Mouse (Mus musculus) lung, adult 2 months (tissue): Measurements from ENCODE around the gene Tnrc6b. TPM values are rescaled to one million over a fixed set of nuclear protein-coding genes. Genes with fewer than 3 reads are reported as not detected.

Experiments
- DNase-seq: peaks from one replicate; pipeline ENCODE4 v3.0.0; 2022
- H3K4me1 ChIP-seq: fragments of 200-500 bp; 2 replicates; pipeline ENCODE4 v1.6.1; 2011; ENCODE audit warnings: low read length; ENCODE audit not compliant: control insufficient read depth, insufficient read depth
- H3K4me3 ChIP-seq: fragments of 200-500 bp; replicated peaks from 2 replicates; pipeline ENCODE3; 2011; ENCODE audit warnings: low read depth, mild to moderate bottlenecking, control low read depth, low read length; ENCODE audit errors: extremely low read depth
- CTCF ChIP-seq: fragments of 200-500 bp; IDR thresholded peaks from 2 replicates; pipeline ENCODE4 v1.5.1; 2011; ENCODE audit warnings: mild to moderate bottlenecking, low read length, control low read depth; ENCODE audit not compliant: insufficient read depth
- POLR2A ChIP-seq: fragments of 200-500 bp; IDR thresholded peaks from 2 replicates; pipeline ENCODE4 v1.6.1; 2011; ENCODE audit warnings: low read depth, mild to moderate bottlenecking, control low read depth, low read length, borderline replicate concordance; ENCODE audit errors: extremely low read depth
- WGBS: fragments of 180-500 bp; shearing (Covaris S2); methylation state at CpG from one replicate; pipeline ENCODE4 v1.1.7; 2018; 5-methylcytosine and 5-hydroxymethylcytosine counted together
- polyA plus RNA-seq: library from polyadenylated mRNA; depleted of rRNA; stranded (reverse); fragments of >200 nt; gene quantifications from 2 replicates; pipeline ENCODE4 v1.2.3, GENCODE M21; 2012

The Tnrc6b gene
- polyA plus RNA-seq, 1 experiment = 16.6 TPM

GRCm38 (mm10) chr15:80934841-80935240, 223.7 kb downstream of the Tnrc6b start:
- DNase-seq = no peak
- H3K4me3 ChIP-seq = no peak overlapping the region
- WGBS = 87% methylated on average over 5 of the region's 5 CpGs
- TF ChIP-seq CTCF (no peak), POLR2A (no peak)
- H3K4me1 ChIP-seq = no peaks in the 10 kb centered on the region

GRCm38 (mm10) chr15:80936686-80937085, 225.6 kb downstream of the Tnrc6b start:
- DNase-seq = no peak
- no peak overlapping the region for H3K4me3 ChIP-seq
- no peaks in the 10 kb centered on the region for H3K4me1 ChIP-seq
- TF ChIP-seq CTCF (no peak), POLR2A (no peak)
- 67% methylated on average over 3 of the region's 3 CpGs for WGBS

GRCm38 (mm10) chr15:80938615-80939014, 227.5 kb downstream of the Tnrc6b start:
- TF ChIP-seq CTCF = no peak
- TF ChIP-seq POLR2A = no peak
- WGBS = 64% methylated on average over 4 of the region's 4 CpGs
- no peak overlapping the region for H3K4me3 ChIP-seq

GRCm38 (mm10) chr15:80939401-80939800, 228.3 kb downstream of the Tnrc6b start:
- DNase-seq = no peak
- TF ChIP-seq CTCF (no peak), POLR2A (no peak)
- WGBS = 77% methylated on average over 5 of the region's 5 CpGs

More at GRCm38 (mm10) chr15:80938615-80939014, 227.5 kb downstream of the Tnrc6b start:
- no peaks in the 10 kb centered on the region for H3K4me1 ChIP-seq
- DNase-seq = no peak

GRCm38 (mm10) chr15:80941468-80942040, 230.4 kb downstream of the Tnrc6b start:
- Histone ChIP-seq H3K4me1 (no peaks in the 10 kb centered on the region), H3K4me3 (no peak overlapping the region)
- TF ChIP-seq CTCF = no peak
- TF ChIP-seq POLR2A = no peak
- DNase-seq = no peak
- WGBS = 77% methylated on average over 6 of the region's 6 CpGs

More at GRCm38 (mm10) chr15:80939401-80939800, 228.3 kb downstream of the Tnrc6b start:
- H3K4me3 ChIP-seq = no peak overlapping the region
- no peaks in the 10 kb centered on the region for H3K4me1 ChIP-seq

- WGBS = 46% methylated on average over 3 of the region's 3 CpGs
- no peak for TF ChIP-seq POLR2A
- TF ChIP-seq CTCF = peak; percentile 71
- peaks cover 7% of the 10 kb centered on the region for H3K4me1 ChIP-seq
- no peak overlapping the region for H3K4me3 ChIP-seq
- no peak for DNase-seq
Measured at GRCm38 (mm10) chr15:80945851-80946250, 234.7 kb downstream of the Tnrc6b start.

- under 1% methylated on average over 63 of the region's 63 CpGs for WGBS
- peaks cover 7% of the 10 kb centered on the region for H3K4me1 ChIP-seq
- TF ChIP-seq POLR2A (peak; percentile 70; the same call in 1 of the 2 replicates), CTCF (peak; percentile 96)
- H3K4me3 ChIP-seq = peak within 1 kb of the TSS; percentile 77
- DNase-seq = peak; percentile 86
Measured at GRCm38 (mm10) chr15:80948145-80949135, 237.3 kb downstream of the Tnrc6b start, which contains the start of gene Adsl. Gene Adsl (plus strand): TSS chr15:80948490.

- 43% methylated on average over 4 of the region's 4 CpGs for WGBS
- Histone ChIP-seq H3K4me1 (peaks cover 7% of the 10 kb centered on the region), H3K4me3 (peak overlapping the region; percentile 21)
- TF ChIP-seq CTCF (no peak), POLR2A (no peak)
- DNase-seq = no peak
Measured at GRCm38 (mm10) chr15:80949431-80949830, 238.3 kb downstream of the Tnrc6b start.

- no peak overlapping the region for H3K4me3 ChIP-seq
Measured at GRCm38 (mm10) chr15:80950055-80950454, 238.9 kb downstream of the Tnrc6b start.

More at GRCm38 (mm10) chr15:80950055-80950454, 238.9 kb downstream of the Tnrc6b start:
- peaks cover 7% of the 10 kb centered on the region for H3K4me1 ChIP-seq
- 69% methylated on average over 7 of the region's 7 CpGs for WGBS
- TF ChIP-seq CTCF (no peak), POLR2A (no peak)
- no peak for DNase-seq
